Mouse (Mus musculus): ENCODE measurements around the gene Zfp113.
"Not testable (repeated sequence)": the region's sequence is repeated elsewhere in the genome, so short reads cannot be mapped to it uniquely, and the experiment has no call there.

The Zfp113 gene

DNA sequence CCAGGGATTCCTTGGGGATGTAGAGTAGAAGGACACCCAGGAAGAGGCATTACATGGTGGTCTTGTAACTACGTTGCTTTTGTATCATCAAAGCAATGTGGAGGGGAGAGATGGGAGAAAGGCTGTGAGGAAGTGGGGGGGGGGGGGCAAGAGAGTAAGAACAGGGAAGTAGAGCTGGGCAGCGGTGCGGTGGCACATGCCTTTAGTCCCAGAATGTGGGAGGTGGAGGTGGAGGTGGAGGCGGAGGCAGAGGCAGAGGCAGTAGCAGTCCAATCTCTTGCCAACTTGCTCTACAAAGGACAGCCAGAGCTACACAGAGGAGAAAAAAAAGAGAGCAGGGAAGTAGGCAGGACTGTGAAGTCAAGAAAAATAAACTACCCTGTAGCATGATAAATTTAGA, 17.0 kb downstream of the Zfp113 start:
- in situ Hi-C loops (cut with MboI, MseI), result loop anchor here in 1 of 2 experiments (5.0 kb wide), 1 partner anchor 56 kb away; no protein-coding TSS in a partner anchor

DNA sequence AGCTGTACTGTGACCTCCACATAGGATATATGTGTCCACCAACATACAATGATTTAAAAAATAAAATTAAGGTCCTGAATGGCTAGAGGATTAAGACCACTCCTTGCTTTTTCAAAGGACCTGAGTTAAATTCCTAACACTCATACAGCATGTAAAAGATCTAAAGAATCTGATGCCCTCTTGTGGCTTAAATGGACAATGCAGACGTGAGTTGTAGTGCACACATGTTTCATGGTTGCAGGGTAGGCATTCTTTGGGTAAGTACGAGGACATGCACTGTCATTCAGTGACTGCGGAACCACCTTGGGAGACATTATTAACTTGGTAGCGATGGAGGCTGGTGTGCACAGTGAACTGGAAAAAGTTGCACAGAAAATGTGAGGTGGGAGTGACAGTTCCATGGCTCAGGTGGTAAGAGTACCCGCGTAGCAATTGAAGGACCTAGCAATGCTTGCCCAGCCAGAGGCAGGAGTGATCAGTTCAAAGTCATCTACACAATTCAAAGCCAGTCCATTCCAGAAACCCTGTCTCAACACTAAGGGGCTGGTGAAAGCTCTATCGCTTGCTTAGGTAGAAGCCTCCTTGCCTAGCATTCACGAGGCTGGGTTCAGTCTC, 17.5 kb downstream of the Zfp113 start:
- in situ Hi-C loops (cut with MboI, MseI), result loop anchor here in 1 of 2 experiments (5.0 kb wide), 1 partner anchor 56 kb away; no protein-coding TSS in a partner anchor

- in situ Hi-C loops (cut with MboI, MseI), result loop anchor here in 1 of 2 experiments (5.0 kb wide), 1 partner anchor 55 kb away; no protein-coding TSS in a partner anchor
Measured at GRCm38 (mm10) chr5:138137257-138137656, 18.3 kb downstream of the Zfp113 start.

GRCm38 (mm10) chr5:138132425-138133064, 23.0 kb downstream of the Zfp113 start:
- in situ Hi-C loops (cut with MboI, MseI), result no loop called here

GRCm38 (mm10) chr5:138118041-138118440, 37.5 kb downstream of the Zfp113 start:
- in situ Hi-C loops (cut with MboI, MseI), result no loop called here

GRCm38 (mm10) chr5:138117199-138118015, 38.1 kb downstream of the Zfp113 start:
- in situ Hi-C loops (cut with MboI, MseI), result no loop called here

GRCm38 (mm10) chr5:138116255-138117198, 39.0 kb downstream of the Zfp113 start, which contains the start of gene Zscan21:
TSS of gene Zscan21 (plus strand) at chr5:138116903.
- in situ Hi-C loops (cut with MboI, MseI), result no loop called here

GRCm38 (mm10) chr5:138109847-138110396, 45.6 kb downstream of the Zfp113 start:
- in situ Hi-C loops (cut with MboI, MseI), result not testable (repeated sequence)

DNA sequence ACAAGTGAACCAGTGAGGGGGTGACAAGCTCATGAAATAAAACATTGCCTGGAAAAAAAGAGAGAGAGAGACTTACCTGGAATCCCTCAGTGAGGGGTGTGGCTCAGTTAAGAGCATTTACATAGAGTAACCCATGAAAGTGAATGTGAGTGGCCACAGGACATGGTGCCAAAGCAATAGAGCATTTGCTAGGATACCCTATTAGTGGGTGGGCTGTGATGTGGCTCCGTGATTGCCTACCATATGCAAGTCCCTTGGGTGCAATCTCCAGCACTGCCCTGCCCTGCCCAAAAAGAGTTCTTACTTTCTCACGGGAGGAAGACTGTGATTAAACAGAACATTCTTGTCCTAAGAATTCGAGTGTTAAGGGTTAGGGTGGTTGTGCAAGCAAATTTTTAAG, 48.4 kb downstream of the Zfp113 start:
- in situ Hi-C loops (cut with MboI, MseI), result no loop called here

DNA sequence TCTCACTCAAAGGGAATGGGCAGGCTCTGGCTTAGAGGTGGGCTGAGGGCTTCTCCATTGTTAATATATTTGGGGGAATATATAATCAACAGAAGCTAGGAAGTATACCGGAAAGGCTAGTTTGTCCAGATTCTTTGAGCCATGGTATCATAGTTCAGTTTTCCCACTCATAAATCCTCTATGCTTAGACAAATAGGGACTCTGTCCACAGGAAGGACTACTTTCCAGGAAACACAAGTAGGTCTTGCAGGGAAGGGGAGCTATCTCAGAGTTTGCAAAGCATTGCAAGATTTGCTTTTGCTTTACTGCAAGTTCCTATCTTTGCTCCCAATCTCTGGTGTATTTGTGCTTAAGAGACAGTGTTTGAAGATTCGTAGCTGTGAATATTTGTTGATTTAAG, 50.6 kb downstream of the Zfp113 start:
- in situ Hi-C loops (cut with MboI, MseI), result no loop called here

- in situ Hi-C loops (cut with MboI, MseI), result no loop called here
Measured at GRCm38 (mm10) chr5:138094474-138094873, 61.1 kb downstream of the Zfp113 start.

DNA sequence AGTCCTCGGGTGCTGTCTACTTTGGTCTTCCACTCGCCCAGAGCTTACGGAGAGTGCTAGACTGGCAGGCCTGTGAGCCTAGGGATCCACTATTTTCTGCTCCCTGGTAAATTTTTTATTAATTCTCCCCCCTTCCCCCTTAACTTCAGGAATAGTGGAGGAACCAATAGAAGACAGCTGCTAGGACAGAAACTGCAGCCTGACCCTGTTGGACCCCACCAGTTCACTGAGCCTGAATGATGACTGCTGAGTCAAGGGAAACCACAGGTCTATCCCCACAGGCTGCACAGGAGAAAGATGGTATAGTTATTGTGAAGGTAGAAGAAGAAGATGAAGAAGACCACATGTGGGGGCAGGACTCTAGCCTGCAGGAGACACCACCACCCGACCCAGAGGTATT, 62.8 kb downstream of the Zfp113 start:
- in situ Hi-C loops (cut with MboI, MseI), result no loop called here

DNA sequence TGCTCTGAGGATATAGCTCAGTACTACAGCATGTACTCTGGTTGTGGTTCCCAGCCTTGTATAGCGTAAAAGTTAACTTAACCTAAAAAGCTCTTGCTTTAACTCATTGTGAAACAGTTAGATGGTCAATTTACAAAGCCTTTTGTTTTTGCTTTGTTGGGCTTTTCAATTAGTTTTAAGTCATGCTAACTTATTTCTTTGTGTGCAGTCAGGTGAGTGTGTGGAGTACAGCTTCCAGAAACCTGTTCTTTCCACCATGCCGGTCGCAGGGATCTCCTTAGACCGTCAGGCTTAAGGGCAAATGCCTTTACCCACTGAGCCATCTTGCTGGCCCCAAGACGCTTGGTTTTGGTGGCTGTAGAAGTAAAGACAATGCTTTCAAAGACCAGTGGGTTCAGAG, 64.8 kb downstream of the Zfp113 start:
- in situ Hi-C loops (cut with MboI, MseI), result no loop called here

DNA sequence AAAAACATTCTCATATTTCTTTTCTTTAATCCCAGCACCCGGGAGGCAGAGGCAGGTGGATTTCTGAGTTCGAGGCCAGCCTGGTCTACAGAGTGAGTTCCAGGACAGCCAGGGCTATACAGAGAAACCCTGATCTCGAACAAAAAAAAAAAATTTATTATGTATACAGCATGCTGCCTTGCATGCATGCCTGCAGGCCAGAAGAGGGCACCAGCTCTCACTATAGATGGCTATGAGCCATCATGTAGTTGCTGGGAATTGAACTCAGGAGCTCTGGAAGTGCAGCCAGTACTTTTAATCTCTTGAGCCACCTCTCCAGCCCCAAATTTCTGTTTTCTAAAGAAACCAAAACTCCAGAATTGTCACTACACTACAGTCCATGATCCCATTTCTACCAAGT, 65.3 kb downstream of the Zfp113 start:
- in situ Hi-C loops (cut with MboI, MseI), result no loop called here
